Mouse (Mus musculus) forebrain, embryonic 12.5 days (tissue): ENCODE measurements around the gene Gm20388. TPM values are rescaled to one million over a fixed set of nuclear protein-coding genes. Genes with fewer than 3 reads are reported as not detected.

Experiments used
- ATAC-seq: fragments of 200-750 bp; cut with Nextera tagmentation; 2 replicates; pipeline ENCODE4 v1.8.0; 2017; ENCODE audit warnings: moderate TSS enrichment; ENCODE audit not compliant: low FRiP score
- H3K27ac ChIP-seq: fragments of 300-500 bp; sonication (generic); 2 replicates; pipeline ENCODE4 v1.5.1; 2016; ENCODE audit warnings: mild to moderate bottlenecking
- H3K27me3 ChIP-seq: fragments of 300-500 bp; sonication (generic); 2 replicates; pipeline ENCODE4 v1.6.1; 2016; ENCODE audit warnings: mild to moderate bottlenecking
- H3K36me3 ChIP-seq: fragments of 300-500 bp; sonication (generic); replicated peaks from 2 replicates; pipeline ENCODE4 v1.6.1; 2016; ENCODE audit warnings: mild to moderate bottlenecking
- H3K4me1 ChIP-seq: fragments of 300-500 bp; sonication (generic); 2 replicates; pipeline ENCODE4 v1.6.1; 2016
- H3K4me2 ChIP-seq: fragments of 300-500 bp; sonication (generic); 2 replicates; pipeline ENCODE4 v1.6.1; 2016; ENCODE audit warnings: mild to moderate bottlenecking, moderate library complexity
- H3K4me3 ChIP-seq: fragments of 300-500 bp; sonication (generic); replicated peaks from 2 replicates; pipeline ENCODE4 v1.5.1; 2016; ENCODE audit warnings: mild to moderate bottlenecking
- H3K9ac ChIP-seq: fragments of 300-500 bp; sonication (generic); 2 replicates; pipeline ENCODE4 v1.6.1; 2016; ENCODE audit warnings: mild to moderate bottlenecking
- H3K9me3 ChIP-seq: fragments of 300-500 bp; sonication (generic); 2 replicates; pipeline ENCODE4 v1.6.1; 2016
- WGBS: fragments of 180-500 bp; shearing (Covaris S2); methylation state at CpG from one replicate; pipeline ENCODE4 v1.1.7; 2016; 5-methylcytosine and 5-hydroxymethylcytosine counted together
- polyA plus RNA-seq: library from polyadenylated mRNA; unstranded; fragments of >200 nt; fragmentation: Nextera tagmentation; extraction: Ambion mirVana; gene quantifications from 2 replicates; pipeline ENCODE4 v1.2.1, GENCODE M21; 2016

The Gm20388 gene
- polyA plus RNA-seq, 1 experiment from 2014 or later = not detected

- peak; percentile 27; the same call in 1 of the 2 replicates for ATAC-seq
- H3K27ac ChIP-seq = no peak overlapping the region
- peaks cover 7% of the 10 kb centered on the region; the same call in 1 of the 2 replicates for H3K4me1 ChIP-seq
- no peak overlapping the region for H3K4me2 ChIP-seq
- H3K27me3 ChIP-seq = no peaks in the 10 kb centered on the region
- no peak overlapping the region for H3K9ac ChIP-seq
- H3K36me3 ChIP-seq = peaks cover 86% of the 10 kb centered on the region
- WGBS = 68% methylated on average over 9 of the region's 9 CpGs
- no peak overlapping the region for H3K4me3 ChIP-seq
- H3K9me3 ChIP-seq = no peaks in the 10 kb centered on the region
These were observed 33.6 kb downstream of the Gm20388 start for GRCm38 (mm10) chr8:119944096-119944811.

DNA sequence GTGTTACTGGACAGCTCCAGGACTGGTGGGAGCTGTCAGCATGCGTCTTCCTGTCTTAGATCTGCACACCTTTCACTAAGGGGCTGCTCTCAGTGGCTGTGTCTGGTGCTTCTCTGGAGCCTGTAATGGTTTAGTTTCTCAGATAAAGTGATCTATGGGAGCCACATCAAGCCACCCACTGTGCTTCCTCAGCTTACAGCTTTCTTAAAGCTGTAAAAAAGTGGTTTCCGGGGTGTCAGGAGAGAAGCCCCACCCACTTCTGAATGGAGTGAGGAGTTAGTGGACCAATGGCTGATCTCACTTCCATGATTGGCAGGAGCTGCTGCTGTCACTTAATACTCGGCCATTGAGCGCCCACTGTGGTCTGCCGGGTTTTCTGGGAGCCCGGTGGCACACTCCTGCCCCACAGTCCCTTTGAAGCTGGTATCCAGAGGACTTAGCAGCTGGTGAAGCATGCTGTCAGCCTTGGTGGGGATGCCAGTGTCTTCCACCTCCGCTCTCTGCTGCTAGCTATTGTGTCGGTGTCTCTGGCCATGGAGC is 35.8 kb downstream of the Gm20388 start:
- H3K9ac ChIP-seq = no peak overlapping the region
- H3K36me3 ChIP-seq = peaks cover 93% of the 10 kb centered on the region
- no peaks in the 10 kb centered on the region for H3K27me3 ChIP-seq
- H3K4me1 ChIP-seq = peaks cover 7% of the 10 kb centered on the region; the same call in 1 of the 2 replicates
- ATAC-seq = no peak
- no peaks in the 10 kb centered on the region for H3K9me3 ChIP-seq
- WGBS = 82% methylated on average over 8 of the region's 8 CpGs
- no peak overlapping the region for H3K27ac ChIP-seq
- no peak overlapping the region for H3K4me3 ChIP-seq
- H3K4me2 ChIP-seq = no peak overlapping the region

- H3K27ac ChIP-seq = no peak overlapping the region
- H3K4me1 ChIP-seq = peaks cover 7% of the 10 kb centered on the region; the same call in 1 of the 2 replicates
- no peak for ATAC-seq
- no peaks in the 10 kb centered on the region for H3K27me3 ChIP-seq
- WGBS = 93% methylated on average over 19 of the region's 19 CpGs
- no peak overlapping the region for H3K4me2 ChIP-seq
- H3K9me3 ChIP-seq = no peaks in the 10 kb centered on the region
- H3K9ac ChIP-seq = no peak overlapping the region
- H3K36me3 ChIP-seq = peaks cover 93% of the 10 kb centered on the region
- H3K4me3 ChIP-seq = no peak overlapping the region
These were observed 37.0 kb downstream of the Gm20388 start for GRCm38 (mm10) chr8:119947653-119948052.

DNA sequence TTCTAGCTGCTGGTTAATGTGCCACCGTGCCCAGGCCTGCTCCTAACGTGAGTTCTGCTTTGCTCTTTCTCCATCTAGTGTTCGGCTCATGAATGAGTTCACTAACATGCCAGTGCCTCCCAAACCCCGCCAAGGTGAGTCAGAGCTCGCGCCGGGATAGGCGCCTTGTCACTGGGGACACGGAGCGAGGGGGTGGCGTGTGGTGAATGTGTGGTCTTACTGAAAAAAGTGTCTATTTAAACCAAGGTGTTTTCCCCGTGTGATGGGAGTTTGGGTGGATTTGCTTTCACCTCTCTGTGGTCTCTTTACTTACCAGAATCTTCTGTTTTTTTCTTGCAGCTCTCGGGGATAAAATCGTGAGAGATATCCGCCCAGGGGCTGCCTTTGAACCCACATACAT is 37.7 kb downstream of the Gm20388 start:
- Histone ChIP-seq H3K4me3 (no peak overlapping the region), H3K4me2 (no peak overlapping the region), H3K36me3 (peaks cover 94% of the 10 kb centered on the region), H3K4me1 (peaks cover 7% of the 10 kb centered on the region; the same call in 1 of the 2 replicates), H3K9me3 (no peaks in the 10 kb centered on the region), H3K27ac (no peak overlapping the region), H3K27me3 (no peaks in the 10 kb centered on the region), H3K9ac (no peak overlapping the region)
- no peak for ATAC-seq
- 87% methylated on average over 15 of the region's 15 CpGs for WGBS

DNA sequence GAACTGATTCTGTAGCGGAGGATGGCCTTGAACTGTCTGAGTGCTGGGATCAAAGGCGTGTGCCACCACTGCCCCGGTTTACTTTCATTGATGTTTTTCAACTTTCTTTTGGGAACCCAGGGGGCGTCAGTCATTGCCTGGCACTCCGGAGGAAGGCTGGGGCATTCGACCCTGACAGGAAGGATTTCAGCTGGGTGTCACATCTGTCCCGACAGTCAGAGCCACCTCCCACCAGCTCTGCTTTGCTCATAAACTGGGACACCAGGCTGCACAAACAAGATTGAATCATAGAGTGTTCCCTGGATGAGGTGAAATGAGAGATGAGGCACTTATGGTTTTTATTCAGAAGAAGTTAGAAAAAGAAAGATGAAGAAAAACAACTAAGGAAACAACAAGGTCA is 41.6 kb downstream of the Gm20388 start:
- 82% methylated on average over 7 of the region's 7 CpGs for WGBS
- Histone ChIP-seq H3K27me3 (no peaks in the 10 kb centered on the region), H3K27ac (no peak overlapping the region), H3K4me2 (no peak overlapping the region), H3K9ac (no peak overlapping the region), H3K9me3 (no peaks in the 10 kb centered on the region), H3K4me3 (no peak overlapping the region), H3K36me3 (peaks cover 96% of the 10 kb centered on the region), H3K4me1 (peaks cover 7% of the 10 kb centered on the region; the same call in 1 of the 2 replicates)
- no peak for ATAC-seq

DNA sequence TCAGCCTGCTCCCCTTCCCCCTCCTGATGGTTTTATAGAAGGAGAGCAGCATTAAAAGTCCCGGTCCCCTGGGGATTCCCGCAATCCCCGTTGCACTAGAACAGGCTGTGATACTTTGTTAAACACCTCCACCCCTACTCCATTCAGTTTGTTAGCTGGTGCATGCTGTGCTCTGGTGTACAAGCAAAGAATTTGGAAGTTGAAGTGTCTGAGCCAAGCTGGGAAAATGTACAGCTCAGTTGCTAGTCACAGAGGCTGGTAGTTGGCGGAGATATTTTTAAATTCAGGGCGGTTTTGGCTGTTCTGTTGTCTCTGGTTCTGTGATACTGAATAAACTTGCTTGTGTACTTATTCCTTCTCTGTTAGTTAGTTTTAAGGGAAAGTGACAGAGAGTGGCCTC is 42.1 kb downstream of the Gm20388 start:
- no peak overlapping the region for H3K4me3 ChIP-seq

DNA sequence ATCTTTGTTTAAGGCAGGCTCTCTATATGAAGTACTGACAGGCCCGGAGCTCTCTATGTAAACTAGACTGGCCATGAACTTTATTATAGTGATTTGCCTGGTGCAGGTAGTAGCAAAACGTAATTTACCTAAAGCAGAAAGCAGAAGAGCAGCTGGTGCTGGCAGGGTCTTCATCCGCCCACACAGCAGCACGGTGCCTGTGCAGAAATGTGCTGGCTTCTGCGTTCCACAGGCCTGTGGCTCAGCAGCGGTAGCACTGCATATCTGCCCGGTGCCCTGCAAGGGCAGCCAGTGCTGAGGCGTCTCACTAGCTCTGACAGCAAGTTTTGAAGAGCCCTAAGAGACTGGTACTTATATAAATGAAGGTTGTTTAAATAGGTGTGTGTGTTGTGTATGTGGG is 44.7 kb downstream of the Gm20388 start:
- 96% methylated on average over 8 of the region's 8 CpGs for WGBS
- Histone ChIP-seq H3K4me3 (no peak overlapping the region), H3K9me3 (no peaks in the 10 kb centered on the region), H3K27me3 (no peaks in the 10 kb centered on the region), H3K9ac (no peak overlapping the region), H3K36me3 (peaks cover 85% of the 10 kb centered on the region), H3K27ac (no peak overlapping the region), H3K4me2 (no peak overlapping the region), H3K4me1 (peaks cover 2% of the 10 kb centered on the region)
- no peak for ATAC-seq

More for the DNA sequence above, 42.1 kb downstream of the Gm20388 start:
- Histone ChIP-seq H3K4me1 (peaks cover 7% of the 10 kb centered on the region; the same call in 1 of the 2 replicates), H3K9me3 (no peaks in the 10 kb centered on the region), H3K4me2 (no peak overlapping the region), H3K36me3 (peaks cover 97% of the 10 kb centered on the region), H3K27me3 (no peaks in the 10 kb centered on the region), H3K9ac (no peak overlapping the region), H3K27ac (no peak overlapping the region)
- no peak for ATAC-seq
- WGBS = 72% methylated on average over 5 of the region's 5 CpGs

DNA sequence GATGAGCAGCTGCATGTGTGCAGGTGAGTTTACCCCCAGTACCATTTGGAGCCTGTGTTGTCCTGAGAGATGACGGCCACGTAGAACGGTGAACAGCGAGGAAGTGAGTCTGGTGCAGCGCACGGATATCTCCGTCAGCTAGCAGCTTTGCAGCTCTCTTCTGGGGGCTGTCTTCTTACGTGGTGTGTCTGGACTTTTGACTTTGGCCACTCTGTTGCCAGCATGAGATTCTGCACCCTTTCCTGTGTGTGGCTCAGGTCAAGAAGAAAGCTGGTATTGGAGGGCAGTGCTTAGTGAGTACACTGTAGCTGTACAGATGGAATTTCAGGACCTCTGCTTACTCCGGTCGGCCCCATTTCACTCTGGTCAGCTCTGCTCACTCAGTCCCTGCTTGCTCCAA is 47.4 kb downstream of the Gm20388 start:
- no peak overlapping the region for H3K9ac ChIP-seq
- no peaks in the 10 kb centered on the region for H3K9me3 ChIP-seq
- no peak overlapping the region for H3K4me3 ChIP-seq
- ATAC-seq = no peak
- no peaks in the 10 kb centered on the region for H3K27me3 ChIP-seq
- peaks cover 13% of the 10 kb centered on the region for H3K4me1 ChIP-seq
- no peak overlapping the region for H3K4me2 ChIP-seq
- H3K27ac ChIP-seq = no peak overlapping the region
- 98% methylated on average over 10 of the region's 10 CpGs for WGBS
- peaks cover 58% of the 10 kb centered on the region for H3K36me3 ChIP-seq

DNA sequence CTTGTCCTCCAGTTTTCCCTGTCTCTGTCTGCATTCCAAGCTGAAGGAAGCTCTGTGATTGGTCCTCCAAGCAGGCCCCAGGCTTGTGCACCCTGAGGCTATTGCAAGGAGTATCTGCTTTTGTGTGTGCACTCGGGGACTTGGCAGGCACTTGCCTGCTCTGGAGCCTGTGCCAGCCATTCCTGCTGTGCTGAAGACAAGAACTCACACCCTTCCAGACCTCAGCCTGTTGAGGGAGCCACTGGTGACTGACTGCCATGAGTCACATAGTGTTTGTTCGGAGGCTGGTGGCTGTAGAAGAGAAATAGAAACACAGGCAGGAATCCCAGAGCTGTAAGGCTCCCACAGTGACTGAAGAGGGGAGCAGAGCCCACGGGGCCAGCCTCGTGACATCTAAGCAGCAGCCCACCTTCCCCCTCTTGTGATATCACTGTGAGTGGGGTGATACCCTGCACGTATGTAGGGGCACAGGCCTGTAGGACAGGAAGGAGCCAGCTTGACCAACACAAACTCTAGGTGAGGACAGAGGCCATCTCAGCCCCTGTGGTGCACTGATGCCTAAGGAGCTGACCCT is 50.0 kb downstream of the Gm20388 start:
- peak; percentile 39; the same call in 1 of the 2 replicates for ATAC-seq
- Histone ChIP-seq H3K9me3 (no peaks in the 10 kb centered on the region), H3K4me2 (no peak overlapping the region), H3K36me3 (peaks cover 32% of the 10 kb centered on the region), H3K27ac (peak overlapping the region; percentile 46; the same call in 1 of the 2 replicates), H3K4me3 (no peak overlapping the region), H3K4me1 (peaks cover 13% of the 10 kb centered on the region), H3K9ac (no peak overlapping the region), H3K27me3 (no peaks in the 10 kb centered on the region)
- 56% methylated on average over 5 of the region's 5 CpGs for WGBS

DNA sequence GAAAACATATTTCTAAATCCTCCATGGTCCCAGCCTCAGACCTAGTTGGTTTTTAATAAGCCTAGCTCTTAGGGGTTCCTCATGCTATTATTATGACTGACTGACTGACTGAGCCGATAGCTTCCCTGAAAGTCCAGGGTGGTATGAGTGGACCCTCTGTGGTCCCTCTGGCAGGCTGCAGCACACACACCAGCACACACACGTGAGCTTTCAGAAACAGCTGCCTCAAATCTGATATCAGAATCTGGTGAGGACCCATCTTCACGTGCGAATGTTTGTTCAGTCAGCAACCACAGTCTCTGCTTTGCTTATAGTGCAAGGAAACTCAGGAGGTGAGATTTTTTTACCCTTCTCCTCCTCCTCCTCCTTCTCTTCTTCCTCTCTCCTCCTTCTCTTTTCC is 54.2 kb downstream of the Gm20388 start:
- no peak for ATAC-seq
- 87% methylated on average over 4 of the region's 4 CpGs for WGBS
- no peaks in the 10 kb centered on the region for H3K36me3 ChIP-seq
- H3K27me3 ChIP-seq = no peaks in the 10 kb centered on the region
- peaks cover 13% of the 10 kb centered on the region for H3K4me1 ChIP-seq
- no peak overlapping the region for H3K4me2 ChIP-seq
- H3K9me3 ChIP-seq = peaks cover 9% of the 10 kb centered on the region; the same call in 1 of the 2 replicates
- H3K9ac ChIP-seq = no peak overlapping the region
- no peak overlapping the region for H3K4me3 ChIP-seq
- no peak overlapping the region for H3K27ac ChIP-seq

- WGBS = 84% methylated on average over 9 of the region's 9 CpGs
- Histone ChIP-seq H3K4me3 (no peak overlapping the region), H3K36me3 (no peaks in the 10 kb centered on the region), H3K9me3 (peaks cover 9% of the 10 kb centered on the region; the same call in 1 of the 2 replicates), H3K4me2 (no peak overlapping the region), H3K27ac (no peak overlapping the region), H3K27me3 (no peaks in the 10 kb centered on the region), H3K4me1 (no peaks in the 10 kb centered on the region), H3K9ac (no peak overlapping the region)
- ATAC-seq = no peak
These were observed 56.8 kb downstream of the Gm20388 start for GRCm38 (mm10) chr8:119967435-119967834.

GRCm38 (mm10) chr8:119970169-119970568 is 59.5 kb downstream of the Gm20388 start:
- Histone ChIP-seq H3K27ac (no peak overlapping the region), H3K4me3 (no peak overlapping the region), H3K9me3 (peaks cover 9% of the 10 kb centered on the region; the same call in 1 of the 2 replicates), H3K4me1 (no peaks in the 10 kb centered on the region), H3K9ac (no peak overlapping the region), H3K36me3 (no peaks in the 10 kb centered on the region), H3K4me2 (no peak overlapping the region), H3K27me3 (no peaks in the 10 kb centered on the region)
- no peak for ATAC-seq
- 79% methylated on average over 9 of the region's 9 CpGs for WGBS
